Mouse (Mus musculus) liver, adult 2 months (tissue): ENCODE data around the gene Stk10.

Source experiments
- CTCF ChIP-seq: fragments of 200-500 bp; IDR thresholded peaks from 2 replicates; pipeline ENCODE4 v1.5.1; 2011; ENCODE audit warnings: low read depth, low read length, control low read depth
- POLR2A ChIP-seq: fragments of 200-500 bp; IDR thresholded peaks from 2 replicates; pipeline ENCODE4 v1.6.1; 2011; ENCODE audit warnings: low read length, control low read depth; ENCODE audit not compliant: insufficient read depth; ENCODE audit errors: extremely low read depth

GRCm38 (mm10) chr11:32593081-32593480 is 60.0 kb downstream of the Stk10 start:
- TF ChIP-seq CTCF (no peak), POLR2A (no peak)
